Mouse (Mus musculus): Measurements from ENCODE around the gene Vmn1r220. TPM values are rescaled to one million over a fixed set of nuclear protein-coding genes. Genes with fewer than 3 reads are reported as not detected.

Vmn1r220 gene
- polyA plus RNA-seq, 1 experiment from 2014 or later: not detected

DNA sequence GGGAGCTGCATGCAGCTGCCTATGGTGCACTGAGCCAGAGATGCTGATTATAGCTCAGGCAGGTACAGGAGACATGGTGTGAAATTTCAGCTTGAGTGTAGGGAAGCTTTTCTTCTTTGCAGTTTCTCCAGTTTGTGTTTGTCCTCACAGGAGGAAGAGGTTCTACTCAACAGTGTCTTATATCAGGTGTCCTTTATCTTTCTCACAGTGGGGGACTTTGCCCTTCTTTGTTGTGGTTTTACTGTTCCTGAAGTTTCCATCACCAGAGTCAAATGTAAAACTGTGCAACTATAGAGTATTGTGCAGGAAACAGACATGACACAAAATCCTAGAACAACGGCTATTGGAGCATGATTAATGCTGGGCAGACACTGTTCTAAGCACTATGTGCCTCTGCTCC, 54.3 kb downstream of the Vmn1r220 start:
- no peak for DNase-seq (ENCODE audit: low spot score)
- H3K9me3 ChIP-seq (replicated peaks; ENCODE audit: control insufficient read depth, low read length): no peaks in the 10 kb centered on the region
- H3K27ac ChIP-seq (replicated peaks; ENCODE audit: low read depth, low read length): no peak overlapping the region
- no peaks in the 10 kb centered on the region for H3K27me3 ChIP-seq (ENCODE audit: control insufficient read depth, insufficient read depth, low read length)
- no peaks in the 10 kb centered on the region for H3K4me1 ChIP-seq (ENCODE audit: control insufficient read depth, insufficient read depth, low read length)
- H3K4me2 ChIP-seq (ENCODE audit: low read depth, low read length): no peak overlapping the region
- ATAC-seq (replicated peaks; ENCODE audit: insufficient number of reproducible peaks, low FRiP score, low TSS enrichment, low read depth): no peak
- no peak overlapping the region for H3K4me3 ChIP-seq (ENCODE audit: low read depth, low read length)
- H3K9ac ChIP-seq (replicated peaks; ENCODE audit: low read length): no peak overlapping the region
- no peaks in the 10 kb centered on the region for H3K36me3 ChIP-seq (replicated peaks; ENCODE audit: control insufficient read depth, insufficient read depth, low read depth, low read length)
- WGBS: 81% methylated on average over 1 of the region's 1 CpGs

DNA sequence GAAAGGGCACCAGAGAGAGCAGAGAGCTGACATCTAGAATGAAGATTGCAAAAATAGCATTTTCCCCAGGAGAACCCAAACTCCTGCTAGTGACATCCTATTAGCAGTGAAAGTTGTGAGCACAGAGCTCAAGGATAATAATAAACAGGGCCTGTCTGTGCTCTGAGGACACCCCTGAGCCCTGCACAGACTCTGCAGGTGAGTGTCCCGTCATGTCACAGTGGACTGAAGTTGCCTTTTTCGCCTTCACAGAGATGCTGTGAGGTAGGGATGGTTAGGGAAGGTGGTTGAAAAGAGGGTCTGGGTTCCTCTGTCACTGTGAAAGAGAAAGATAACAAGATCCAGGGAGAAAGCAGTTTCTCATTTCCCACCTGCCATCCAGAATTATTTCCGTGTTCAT, 54.7 kb downstream of the Vmn1r220 start, which contains the start of gene Vmn1r218:
Gene Vmn1r218, plus strand, starts transcription at position 57 of the 400 bp plus-strand sequence.
- Histone ChIP-seq H3K4me3 (ENCODE audit: low read depth, low read length) (no peak within 1 kb of the TSS), H3K36me3 (replicated peaks; ENCODE audit: control insufficient read depth, insufficient read depth, low read depth, low read length) (no peaks in the 10 kb centered on the region), H3K4me1 (ENCODE audit: control insufficient read depth, insufficient read depth, low read length) (no peaks in the 10 kb centered on the region), H3K9ac (replicated peaks; ENCODE audit: low read length) (no peak within 1 kb of the TSS), H3K27me3 (ENCODE audit: control insufficient read depth, insufficient read depth, low read length) (no peaks in the 10 kb centered on the region), H3K4me2 (ENCODE audit: low read depth, low read length) (no peak within 1 kb of the TSS), H3K9me3 (replicated peaks; ENCODE audit: control insufficient read depth, low read length) (no peaks in the 10 kb centered on the region), H3K27ac (replicated peaks; ENCODE audit: low read depth, low read length) (no peak within 1 kb of the TSS)
- whole genome bisulfite sequencing: 62% methylated on average over 3 of the region's 3 CpGs
- ATAC-seq (replicated peaks; ENCODE audit: insufficient number of reproducible peaks, low FRiP score, low TSS enrichment, low read depth) (no peak), DNase-seq (ENCODE audit: low spot score) (no peak)

Other genes starting within 250 kb of the Vmn1r220 start
- not detected in 2 replicates for gene Vmn1r213, start 180.3 kb downstream of the Vmn1r220 start, polyA plus RNA-seq (2014; fragmentation: Nextera tagmentation; extraction: Ambion mirVana)
- gene Vmn1r214, start 157.6 kb downstream of the Vmn1r220 start, polyA plus RNA-seq (2014; fragmentation: Nextera tagmentation; extraction: Ambion mirVana): not detected in 2 replicates
- gene Vmn1r215, start 120.0 kb downstream of the Vmn1r220 start, polyA plus RNA-seq (2014; fragmentation: Nextera tagmentation; extraction: Ambion mirVana): not detected in 2 replicates
- not detected in 2 replicates for gene Vmn1r217, start 69.7 kb downstream of the Vmn1r220 start, polyA plus RNA-seq (2014; fragmentation: Nextera tagmentation; extraction: Ambion mirVana)
- not detected in 2 replicates for gene Vmn1r218, start 54.8 kb downstream of the Vmn1r220 start, polyA plus RNA-seq (2014; fragmentation: Nextera tagmentation; extraction: Ambion mirVana)
- gene Vmn1r219, start 28.7 kb downstream of the Vmn1r220 start, polyA plus RNA-seq (2014; fragmentation: Nextera tagmentation; extraction: Ambion mirVana): 0.04 and 0.06 TPM in 2 replicates
- gene Vmn1r221, start 26.2 kb upstream of the Vmn1r220 start, polyA plus RNA-seq (2014; fragmentation: Nextera tagmentation; extraction: Ambion mirVana): not detected in 2 replicates
- gene Vmn1r222, start 48.0 kb upstream of the Vmn1r220 start, polyA plus RNA-seq (2014; fragmentation: Nextera tagmentation; extraction: Ambion mirVana): not detected in 2 replicates
- gene Vmn1r223, start 59.2 kb upstream of the Vmn1r220 start, polyA plus RNA-seq (2014; fragmentation: Nextera tagmentation; extraction: Ambion mirVana): not detected in 2 replicates
- gene Zfp322a, start 181.2 kb upstream of the Vmn1r220 start, polyA plus RNA-seq (2014; fragmentation: Nextera tagmentation; extraction: Ambion mirVana): 72.4 and 76.2 TPM in 2 replicates
- 15.0 and 16.2 TPM in 2 replicates for gene Abt1, start 235.9 kb upstream of the Vmn1r220 start, polyA plus RNA-seq (2014; fragmentation: Nextera tagmentation; extraction: Ambion mirVana)